Mouse (Mus musculus): ENCODE data around the gene Creld2. TPM values are rescaled to one million over a fixed set of nuclear protein-coding genes. Genes with fewer than 3 reads are reported as not detected.

The Creld2 gene
- polyA plus RNA-seq, 1 experiment from 2014 or later, result 63.8 TPM

Other genes starting within 250 kb of the Creld2 start
- gene Zdhhc25, start 219.3 kb upstream of the Creld2 start, polyA plus RNA-seq (2015; fragmentation: Nextera tagmentation; extraction: Ambion mirVana), result not detected in 2 replicates
- gene Brd1, start 85.4 kb upstream of the Creld2 start, polyA plus RNA-seq (2015; fragmentation: Nextera tagmentation; extraction: Ambion mirVana), result 14.2 and 15.1 TPM in 2 replicates
- gene Zbed4, start 68.0 kb upstream of the Creld2 start, polyA plus RNA-seq (2015; fragmentation: Nextera tagmentation; extraction: Ambion mirVana), result 12.0 and 14.9 TPM in 2 replicates
- gene Alg12, start 328 bp upstream of the Creld2 start, polyA plus RNA-seq (2015; fragmentation: Nextera tagmentation; extraction: Ambion mirVana), result 8.3 and 9.4 TPM in 2 replicates
- 66.8 and 78.7 TPM in 2 replicates for gene Pim3, start 42.5 kb downstream of the Creld2 start, polyA plus RNA-seq (2015; fragmentation: Nextera tagmentation; extraction: Ambion mirVana)
- gene Ttll8, start 134.8 kb downstream of the Creld2 start, polyA plus RNA-seq (2015; fragmentation: Nextera tagmentation; extraction: Ambion mirVana), result 0.13 and 0.17 TPM in 2 replicates
- gene Mlc1, start 159.4 kb downstream of the Creld2 start, polyA plus RNA-seq (2015; fragmentation: Nextera tagmentation; extraction: Ambion mirVana), result 20.4 and 21.4 TPM in 2 replicates
- gene Mov10l1, start 163.3 kb downstream of the Creld2 start, polyA plus RNA-seq (2015; fragmentation: Nextera tagmentation; extraction: Ambion mirVana), result not detected in 2 replicates
- gene Panx2, start 240.1 kb downstream of the Creld2 start, polyA plus RNA-seq (2015; fragmentation: Nextera tagmentation; extraction: Ambion mirVana), result 8.7 and 10.1 TPM in 2 replicates

Measured in neural tube, embryonic 15.5 days (tissue).